Mouse (Mus musculus) midbrain, embryonic 12.5 days (tissue): ENCODE results near the gene Zfhx3. TPM values are rescaled to one million over a fixed set of nuclear protein-coding genes. Genes with fewer than 3 reads are reported as not detected.

Source experiments
- ATAC-seq: fragments of 200-750 bp; cut with Nextera tagmentation; 2 replicates; pipeline ENCODE4 v1.8.0; 2017; ENCODE audit warnings: low read depth, moderate TSS enrichment, moderate library complexity; ENCODE audit not compliant: low FRiP score
- H3K27ac ChIP-seq: fragments of 300-500 bp; sonication (generic); replicated peaks from 2 replicates; pipeline ENCODE4 v1.5.1; 2016; ENCODE audit warnings: mild to moderate bottlenecking
- H3K27me3 ChIP-seq: fragments of 300-500 bp; sonication (generic); 2 replicates; pipeline ENCODE4 v1.6.1; 2016; ENCODE audit warnings: mild to moderate bottlenecking
- H3K36me3 ChIP-seq: fragments of 300-500 bp; sonication (generic); 2 replicates; pipeline ENCODE4 v1.6.1; 2016
- H3K4me1 ChIP-seq: fragments of 300-500 bp; sonication (generic); 2 replicates; pipeline ENCODE4 v1.6.1; 2016
- H3K4me2 ChIP-seq: fragments of 300-500 bp; sonication (generic); replicated peaks from 2 replicates; pipeline ENCODE4 v1.6.1; 2016; ENCODE audit warnings: mild to moderate bottlenecking, moderate library complexity
- H3K4me3 ChIP-seq: fragments of 300-500 bp; sonication (generic); 2 replicates; pipeline ENCODE4 v1.5.1; 2016; ENCODE audit warnings: mild to moderate bottlenecking
- H3K9ac ChIP-seq: fragments of 300-500 bp; sonication (generic); replicated peaks from 2 replicates; pipeline ENCODE4 v1.6.1; 2016; ENCODE audit warnings: mild to moderate bottlenecking, moderate library complexity
- H3K9me3 ChIP-seq: fragments of 300-500 bp; sonication (generic); 2 replicates; pipeline ENCODE4 v1.6.1; 2016; ENCODE audit warnings: mild to moderate bottlenecking
- WGBS: fragments of 180-500 bp; shearing (Covaris S2); methylation state at CpG from one replicate; pipeline ENCODE4 v1.1.7; 2016; 5-methylcytosine and 5-hydroxymethylcytosine counted together
- polyA plus RNA-seq: library from polyadenylated mRNA; unstranded; fragments of >200 nt; fragmentation: Nextera tagmentation; extraction: Ambion mirVana; gene quantifications from 2 replicates; pipeline ENCODE4 v1.2.1, GENCODE M21; 2016

Gene Zfhx3
- polyA plus RNA-seq, 1 experiment from 2014 or later = 48.9 TPM

DNA sequence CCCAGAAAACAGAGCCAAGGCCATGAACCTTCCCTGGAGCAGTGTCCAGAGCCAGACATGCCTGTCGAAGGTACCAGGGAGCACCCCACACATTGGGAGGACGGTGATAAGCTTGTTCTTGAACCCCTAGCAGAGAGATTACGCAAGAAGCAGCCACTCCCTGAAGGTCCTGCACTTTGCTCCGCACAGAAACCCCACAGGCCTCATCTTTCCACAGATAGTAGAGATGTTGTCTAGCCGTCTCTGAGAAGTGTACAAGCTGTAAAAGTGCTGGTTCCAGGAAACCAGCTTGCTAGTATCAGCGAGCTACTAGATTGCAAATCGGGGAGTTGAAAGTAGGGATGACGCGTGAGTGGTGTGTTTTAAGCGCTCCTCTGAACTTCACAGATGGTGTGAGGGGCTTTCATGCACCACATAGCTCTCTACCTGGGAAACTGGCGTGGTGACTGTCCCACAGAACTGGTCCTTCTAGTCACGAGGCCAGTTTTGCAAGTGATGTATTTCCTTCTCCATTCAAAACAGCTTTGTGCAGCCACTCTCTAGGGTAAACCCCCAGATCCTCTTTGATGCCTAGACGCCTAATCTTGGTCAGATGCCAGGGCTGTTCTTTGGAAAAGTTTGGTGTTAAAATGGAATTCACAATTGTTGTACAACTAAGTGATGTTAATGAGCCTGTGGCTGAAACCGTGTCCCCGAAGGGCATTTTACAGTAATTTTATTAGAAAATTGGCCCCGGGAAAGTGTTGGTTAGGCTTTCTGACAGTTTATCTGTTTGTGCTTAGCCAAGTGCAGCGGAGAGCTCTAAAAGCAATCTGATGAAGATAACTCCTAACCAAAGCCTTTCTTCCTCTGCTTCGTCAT, 993.6 kb downstream of the Zfhx3 start:
- H3K4me1 ChIP-seq = peaks cover 40% of the 10 kb centered on the region

DNA sequence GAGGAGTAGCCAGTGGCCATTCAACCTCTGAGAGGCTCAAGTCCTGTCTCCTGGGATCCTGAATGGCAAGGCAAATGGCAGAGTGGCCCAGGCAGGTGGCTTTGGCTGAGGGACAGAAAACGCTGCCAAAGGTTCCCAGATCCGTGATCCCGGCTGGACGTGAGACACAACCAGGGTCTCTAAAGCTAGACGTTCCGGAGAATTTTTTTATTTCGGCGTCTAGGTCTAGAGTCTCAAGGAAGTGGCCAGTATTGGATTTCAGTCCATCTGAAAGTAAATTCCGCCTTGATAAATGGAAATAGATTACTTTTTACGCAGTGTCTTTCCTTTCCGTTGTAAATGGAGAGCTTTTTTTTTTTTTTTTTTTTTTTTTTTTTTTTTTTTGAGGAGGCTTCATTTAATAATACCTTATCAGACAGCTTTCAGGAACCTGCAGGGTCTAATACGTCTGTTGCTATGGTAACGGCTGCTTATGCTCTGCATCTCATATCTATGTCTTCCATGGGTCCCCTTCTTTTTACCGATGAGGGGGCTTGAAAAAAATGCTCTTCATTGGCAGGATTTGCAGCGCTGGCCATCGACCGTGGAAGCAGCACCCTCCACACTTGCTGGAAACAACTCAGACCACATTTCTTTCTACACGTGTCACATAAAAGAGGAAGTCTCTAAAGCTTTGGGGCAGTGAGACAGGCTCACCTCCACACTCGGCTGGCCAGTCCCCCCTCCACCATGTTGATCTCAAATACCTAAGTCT, 994.4 kb downstream of the Zfhx3 start:
- Histone ChIP-seq H3K27me3 (no peaks in the 10 kb centered on the region), H3K9ac (no peak overlapping the region), H3K4me3 (no peak overlapping the region), H3K4me2 (no peak overlapping the region), H3K36me3 (peaks cover 58% of the 10 kb centered on the region), H3K4me1 (peaks cover 35% of the 10 kb centered on the region), H3K9me3 (0 out of 2 replicates have a peak, but pooled peaks cover 3% of the 10 kb centered on the region), H3K27ac (peak overlapping the region; percentile 70)
- no peak for ATAC-seq
- 71% methylated on average over 19 of the region's 19 CpGs for WGBS

More for the DNA sequence above, 993.6 kb downstream of the Zfhx3 start:
- Histone ChIP-seq H3K9ac (no peak overlapping the region), H3K4me2 (no peak overlapping the region), H3K27me3 (no peaks in the 10 kb centered on the region), H3K4me3 (no peak overlapping the region), H3K9me3 (0 out of 2 replicates have a peak, but pooled peaks cover 3% of the 10 kb centered on the region), H3K27ac (peak overlapping the region; percentile 63), H3K36me3 (peaks cover 58% of the 10 kb centered on the region)
- WGBS = 84% methylated on average over 18 of the region's 18 CpGs
- ATAC-seq = no peak

DNA sequence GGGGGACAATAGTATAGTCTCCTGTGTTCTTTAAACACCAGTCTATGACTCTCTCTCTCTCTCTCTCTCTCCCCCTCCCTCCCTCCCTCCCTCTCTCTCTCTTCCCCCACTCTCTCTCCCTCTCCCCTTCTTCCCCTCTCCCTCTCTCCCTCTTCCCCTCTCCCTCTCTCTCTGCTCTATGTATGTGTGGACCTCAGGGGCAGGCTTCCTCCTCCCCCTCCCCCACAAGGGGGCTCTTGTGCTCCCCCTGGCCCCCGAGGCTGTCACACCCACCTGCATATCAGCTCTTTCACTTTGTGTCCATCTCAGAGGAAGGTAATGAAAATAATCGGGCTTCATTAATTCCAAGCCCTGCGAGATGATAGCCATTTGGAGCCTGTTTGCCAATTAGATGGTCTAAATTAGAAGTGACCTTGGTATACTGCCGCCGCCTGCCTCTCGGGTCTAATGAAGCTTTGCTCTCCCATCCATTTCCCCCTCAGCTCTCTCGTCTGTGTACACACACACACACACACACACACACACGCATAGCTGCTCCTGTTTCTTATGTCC, 995.5 kb downstream of the Zfhx3 start:
- no peak overlapping the region for H3K9ac ChIP-seq
- H3K9me3 ChIP-seq = 0 out of 2 replicates have a peak, but pooled peaks cover 3% of the 10 kb centered on the region
- no peak for ATAC-seq
- H3K4me3 ChIP-seq = no peak overlapping the region
- H3K27me3 ChIP-seq = no peaks in the 10 kb centered on the region
- 74% methylated on average over 8 of the region's 8 CpGs for WGBS
- peaks cover 33% of the 10 kb centered on the region for H3K4me1 ChIP-seq
- H3K36me3 ChIP-seq = peaks cover 58% of the 10 kb centered on the region
- H3K4me2 ChIP-seq = no peak overlapping the region
- peak overlapping the region; percentile 70 for H3K27ac ChIP-seq

DNA sequence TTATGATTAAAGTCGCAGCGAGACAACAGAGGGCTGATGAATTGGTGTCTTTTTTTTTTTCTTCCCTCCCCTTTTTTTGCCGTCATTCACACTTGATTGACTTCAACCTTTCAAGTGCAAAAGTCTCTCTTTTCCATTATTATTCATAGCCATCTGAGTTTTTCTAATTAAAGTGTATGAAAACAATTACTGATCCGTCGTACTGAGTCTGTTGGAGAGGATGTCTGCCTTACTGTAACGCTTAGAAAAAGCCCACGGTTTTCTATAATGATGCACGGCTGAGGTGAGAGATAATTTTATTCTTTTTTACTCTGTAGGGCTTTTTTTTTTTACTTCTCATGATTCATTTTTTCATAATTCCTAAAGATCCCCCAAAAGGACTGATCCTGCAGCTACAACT, 1000.2 kb downstream of the Zfhx3 start:
- no peak overlapping the region for H3K4me3 ChIP-seq
- H3K4me2 ChIP-seq = no peak overlapping the region
- H3K4me1 ChIP-seq = peaks cover 36% of the 10 kb centered on the region
- 47% methylated on average over 8 of the region's 8 CpGs for WGBS
- H3K9me3 ChIP-seq = peaks cover 13% of the 10 kb centered on the region; the same call in 1 of the 2 replicates
- H3K27ac ChIP-seq = peak overlapping the region; percentile 81
- H3K36me3 ChIP-seq = peaks cover 58% of the 10 kb centered on the region
- H3K27me3 ChIP-seq = no peaks in the 10 kb centered on the region
- ATAC-seq = no peak
- no peak overlapping the region for H3K9ac ChIP-seq

DNA sequence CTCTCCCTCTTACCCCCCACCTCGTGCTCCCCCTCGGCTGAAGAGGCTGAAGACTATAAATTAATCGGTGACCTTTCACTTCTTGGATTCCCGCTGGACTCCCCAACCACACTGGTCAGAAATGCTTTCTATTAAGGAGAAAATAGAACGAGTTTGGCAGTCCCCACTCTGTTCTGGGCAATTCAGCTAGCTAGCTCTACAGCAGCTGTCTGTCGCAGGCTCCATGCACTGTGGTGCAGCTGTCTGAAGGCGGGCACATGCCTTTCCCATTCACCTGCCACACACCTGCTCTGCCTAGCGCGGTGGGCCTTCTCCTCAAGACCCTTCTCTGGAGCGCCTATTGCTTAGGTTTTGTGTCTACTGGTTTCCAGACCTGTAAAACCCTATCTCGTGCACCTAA, 1000.7 kb downstream of the Zfhx3 start:
- 70% methylated on average over 11 of the region's 11 CpGs for WGBS
- peak; percentile 45; the same call in 1 of the 2 replicates for ATAC-seq

DNA sequence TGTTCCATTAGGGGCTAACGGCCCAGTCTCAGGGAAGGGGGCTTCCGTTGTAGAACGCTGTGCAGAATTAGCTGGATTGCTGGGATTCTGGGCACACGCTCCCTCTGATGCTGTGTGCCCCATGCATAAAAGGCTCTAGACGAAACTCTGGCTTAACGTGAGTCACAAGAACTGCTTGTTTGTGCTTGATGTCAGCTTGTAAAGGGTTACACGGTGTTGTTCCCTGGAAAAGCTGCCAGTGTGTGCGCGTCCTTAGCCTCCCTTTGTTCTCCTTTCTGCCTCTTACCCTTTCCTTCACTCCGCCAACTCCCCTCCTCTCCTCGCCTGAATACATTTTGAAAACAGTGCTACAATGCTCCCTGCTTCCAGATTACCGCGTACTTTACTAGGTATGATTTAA, 1001.9 kb downstream of the Zfhx3 start:
- H3K4me1 ChIP-seq = peaks cover 30% of the 10 kb centered on the region
- H3K27me3 ChIP-seq = no peaks in the 10 kb centered on the region
- peaks cover 62% of the 10 kb centered on the region for H3K36me3 ChIP-seq
- no peak overlapping the region for H3K4me3 ChIP-seq
- 24% methylated on average over 13 of the region's 13 CpGs for WGBS
- H3K9ac ChIP-seq = no peak overlapping the region
- H3K27ac ChIP-seq = peak overlapping the region; percentile 79
- ATAC-seq = peak; percentile 42
- H3K4me2 ChIP-seq = no peak overlapping the region
- peaks cover 28% of the 10 kb centered on the region for H3K9me3 ChIP-seq

More for the DNA sequence above, 1000.7 kb downstream of the Zfhx3 start:
- peaks cover 33% of the 10 kb centered on the region for H3K4me1 ChIP-seq
- H3K27me3 ChIP-seq = no peaks in the 10 kb centered on the region
- peaks cover 59% of the 10 kb centered on the region for H3K36me3 ChIP-seq
- no peak overlapping the region for H3K4me3 ChIP-seq
- H3K4me2 ChIP-seq = no peak overlapping the region
- H3K27ac ChIP-seq = peak overlapping the region; percentile 79
- H3K9ac ChIP-seq = no peak overlapping the region
- H3K9me3 ChIP-seq = peaks cover 16% of the 10 kb centered on the region

DNA sequence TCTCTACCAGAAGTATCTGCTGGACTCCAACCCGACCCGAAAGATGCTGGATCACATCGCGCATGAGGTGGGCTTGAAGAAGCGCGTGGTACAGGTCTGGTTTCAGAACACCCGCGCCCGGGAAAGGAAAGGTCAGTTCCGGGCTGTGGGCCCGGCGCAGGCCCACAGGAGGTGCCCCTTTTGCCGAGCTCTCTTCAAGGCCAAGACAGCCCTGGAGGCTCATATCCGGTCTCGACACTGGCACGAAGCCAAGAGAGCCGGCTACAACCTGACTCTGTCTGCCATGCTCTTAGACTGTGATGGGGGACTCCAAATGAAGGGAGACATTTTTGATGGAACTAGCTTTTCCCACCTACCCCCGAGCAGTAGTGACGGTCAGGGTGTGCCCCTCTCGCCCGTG, 1007.9 kb downstream of the Zfhx3 start:
- 97% methylated on average over 21 of the region's 21 CpGs for WGBS
- peaks cover 42% of the 10 kb centered on the region for H3K9me3 ChIP-seq
- no peak overlapping the region for H3K4me3 ChIP-seq
- H3K27me3 ChIP-seq = no peaks in the 10 kb centered on the region
- no peaks in the 10 kb centered on the region for H3K4me1 ChIP-seq
- no peak for ATAC-seq
- peaks cover 99% of the 10 kb centered on the region for H3K36me3 ChIP-seq
- H3K27ac ChIP-seq = no peak overlapping the region
- H3K4me2 ChIP-seq = no peak overlapping the region
- H3K9ac ChIP-seq = no peak overlapping the region

DNA sequence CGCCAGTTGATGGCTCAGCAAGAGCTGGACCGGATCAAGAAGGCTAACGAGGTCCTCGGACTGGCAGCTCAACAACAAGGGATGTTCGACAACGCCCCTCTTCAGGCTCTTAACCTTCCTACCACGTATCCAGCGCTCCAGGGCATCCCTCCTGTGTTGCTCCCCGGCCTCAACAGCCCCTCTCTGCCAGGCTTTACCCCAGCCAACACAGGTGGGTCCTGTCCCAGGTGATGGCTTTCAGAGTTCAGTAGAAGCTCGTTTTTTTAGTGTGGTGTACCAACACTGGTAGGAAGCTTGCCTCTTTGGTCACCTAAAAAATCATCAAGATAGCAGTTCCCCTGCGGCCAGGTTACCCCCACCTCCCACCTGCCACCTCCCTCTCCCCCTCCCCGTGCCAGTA, 1009.1 kb downstream of the Zfhx3 start:
- Histone ChIP-seq H3K36me3 (peaks cover 99% of the 10 kb centered on the region), H3K4me2 (no peak overlapping the region), H3K27me3 (no peaks in the 10 kb centered on the region), H3K9me3 (peaks cover 42% of the 10 kb centered on the region), H3K4me1 (no peaks in the 10 kb centered on the region), H3K4me3 (no peak overlapping the region), H3K27ac (no peak overlapping the region), H3K9ac (no peak overlapping the region)
- 94% methylated on average over 12 of the region's 12 CpGs for WGBS
- no peak for ATAC-seq

DNA sequence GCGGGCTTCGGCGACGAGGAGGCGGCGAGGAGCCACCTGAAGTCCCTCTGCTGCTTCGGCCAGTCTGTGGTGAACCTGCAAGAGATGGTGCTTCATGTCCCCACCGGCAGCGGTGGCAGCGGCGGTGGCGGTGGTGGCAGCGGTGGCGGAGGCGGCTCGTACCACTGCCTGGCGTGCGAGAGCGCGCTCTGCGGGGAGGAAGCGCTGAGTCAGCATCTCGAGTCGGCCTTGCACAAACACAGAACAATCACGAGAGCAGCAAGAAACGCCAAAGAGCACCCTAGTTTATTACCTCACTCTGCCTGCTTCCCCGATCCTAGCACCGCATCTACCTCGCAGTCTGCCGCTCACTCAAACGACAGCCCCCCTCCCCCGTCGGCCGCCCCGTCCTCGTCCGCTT, 1014.0 kb downstream of the Zfhx3 start:
- 0 out of 2 replicates have a peak overlapping the region, but pooled peaks have one; percentile 30 for H3K27ac ChIP-seq
- 73% methylated on average over 37 of the region's 37 CpGs for WGBS

DNA sequence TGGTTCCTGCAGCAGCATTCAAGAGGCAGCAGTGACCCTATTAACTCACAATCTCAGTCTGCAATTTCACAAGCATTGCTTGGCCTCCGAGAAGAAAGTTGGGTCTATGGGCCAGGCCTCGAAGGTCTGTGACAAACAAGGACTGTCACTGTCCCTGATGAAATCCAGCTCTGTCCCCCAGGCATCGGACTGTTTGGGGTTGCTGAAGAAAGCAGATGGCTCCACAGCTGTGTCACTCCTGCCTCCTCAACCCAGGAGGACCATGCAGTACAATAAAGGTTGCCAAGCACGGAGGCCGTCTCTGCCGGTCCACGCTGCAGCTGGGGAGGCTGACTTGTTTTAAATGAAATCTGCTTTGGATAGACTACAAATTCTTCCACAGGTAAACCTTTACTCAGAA, 1020.1 kb downstream of the Zfhx3 start:
- no peak overlapping the region for H3K9ac ChIP-seq
- no peaks in the 10 kb centered on the region for H3K27me3 ChIP-seq
- no peak for ATAC-seq
- peak overlapping the region; percentile 46; the same call in 1 of the 2 replicates for H3K27ac ChIP-seq
- H3K4me1 ChIP-seq = no peaks in the 10 kb centered on the region
- H3K36me3 ChIP-seq = peaks cover 6% of the 10 kb centered on the region; the same call in 1 of the 2 replicates
- H3K4me3 ChIP-seq = no peak overlapping the region
- no peaks in the 10 kb centered on the region for H3K9me3 ChIP-seq
- WGBS = 67% methylated on average over 7 of the region's 7 CpGs
- no peak overlapping the region for H3K4me2 ChIP-seq

More for the DNA sequence above, 1014.0 kb downstream of the Zfhx3 start:
- Histone ChIP-seq H3K4me1 (no peaks in the 10 kb centered on the region), H3K36me3 (peaks cover 63% of the 10 kb centered on the region), H3K9me3 (no peaks in the 10 kb centered on the region), H3K4me3 (no peak overlapping the region), H3K4me2 (0 out of 2 replicates have a peak overlapping the region, but pooled peaks have one; percentile 21), H3K27me3 (no peaks in the 10 kb centered on the region), H3K9ac (no peak overlapping the region)
- ATAC-seq = no peak

DNA sequence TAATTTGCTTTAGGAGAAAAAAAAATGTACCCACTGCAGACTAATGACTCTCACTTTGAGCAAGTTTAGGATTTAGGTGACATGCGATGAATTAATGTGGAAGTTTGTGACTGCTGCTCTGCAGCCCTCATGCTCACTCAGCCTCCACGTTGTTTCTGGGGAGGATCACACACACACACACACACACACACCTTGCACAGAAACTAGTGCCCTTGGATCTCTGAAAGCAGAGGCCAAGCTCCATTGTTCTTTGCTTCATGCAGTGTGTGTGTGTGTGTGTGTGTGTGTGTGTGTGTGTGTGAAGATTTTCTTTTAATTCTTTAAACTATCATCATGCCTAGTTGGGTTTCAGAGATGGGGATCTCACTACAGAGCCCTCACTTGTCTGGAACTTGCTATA, 1020.7 kb downstream of the Zfhx3 start:
- Histone ChIP-seq H3K4me2 (no peak overlapping the region), H3K4me3 (no peak overlapping the region), H3K9ac (no peak overlapping the region), H3K27ac (no peak overlapping the region), H3K4me1 (no peaks in the 10 kb centered on the region), H3K9me3 (no peaks in the 10 kb centered on the region), H3K36me3 (peaks cover 6% of the 10 kb centered on the region; the same call in 1 of the 2 replicates), H3K27me3 (no peaks in the 10 kb centered on the region)
- WGBS = 88% methylated on average over 2 of the region's 2 CpGs
- no peak for ATAC-seq
